Mouse (Mus musculus) T-cell, adult 66 days (primary cell): ENCODE measurements around the gene Apol7e. TPM values are rescaled to one million over a fixed set of nuclear protein-coding genes. Genes with fewer than 3 reads are reported as not detected.

Experiments
- total RNA-seq, 2 experiments: library from RNA; stranded (reverse); gene quantifications; 3 replicates in 1 of 2; 4 replicates in 1 of 2; pipeline ENCODE4 v1.2.4; 2023

Apol7e gene
- total RNA-seq: 10 to 100 TPM; 48.8 to 57.0 TPM

GRCm38 (mm10) chr15:77698656-77699055, at the start of gene Apol7e:
TSS of gene Apol7e (plus strand) at chr15:77698857.

GRCm38 (mm10) chr15:77728739-77729138, 30.1 kb downstream of the Apol7e start, which contains the start of gene Apol9b:
TSS of gene Apol9b (plus strand) at chr15:77729039.

GRCm38 (mm10) chr15:77756848-77757247, 58.2 kb downstream of the Apol7e start, which contains the start of gene Apol8:
TSS of gene Apol8 (minus strand) at chr15:77757003.

Other genes with a start within 250 kb of the Apol7e start
- not detected for gene Apol10a, start 221.8 kb upstream of the Apol7e start, total RNA-seq
- gene Apol11a, start 190.6 kb upstream of the Apol7e start, total RNA-seq: 1 to 10 TPM; 2.4 to 3.0 TPM
- gene Apol7c, start 165.5 kb upstream of the Apol7e start, total RNA-seq: 1 to 10 TPM in 1 of 2 experiments, under 1 TPM in 1; 0.96 to 1.4 TPM
- gene 1700025B11Rik, start 137.0 kb upstream of the Apol7e start, total RNA-seq: not detected
- gene Apol10b, start 102.7 kb upstream of the Apol7e start, total RNA-seq: 1 to 10 TPM; 1.6 to 3.2 TPM
- not detected for gene Gm36245, start 99.6 kb upstream of the Apol7e start, total RNA-seq
- gene Apol11b, start 55.6 kb upstream of the Apol7e start, total RNA-seq: 10 to 100 TPM in 1 of 2 experiments, 1 to 10 TPM in 1; 7.8 to 10.7 TPM
- gene Apol9b, start 30.2 kb downstream of the Apol7e start, total RNA-seq: 1 to 10 TPM in 1 of 2 experiments, not detected in 1; 1.9 TPM
- gene Apol8, start 58.1 kb downstream of the Apol7e start, total RNA-seq: 10 to 100 TPM; 19.6 to 27.9 TPM
- 1,000 to 10,000 TPM; 1,186 to 1,263 TPM for gene Myh9, start 143.3 kb downstream of the Apol7e start, total RNA-seq
- 10 to 100 TPM; 82.9 to 90.8 TPM for gene Txn2, start 230.1 kb downstream of the Apol7e start, total RNA-seq